Mouse (Mus musculus): ENCODE results near the gene Hemk1. TPM values are rescaled to one million over a fixed set of nuclear protein-coding genes. Genes with fewer than 3 reads are reported as not detected.

Gene Hemk1
- polyA plus RNA-seq, 1 experiment from 2014 or later: 11.3 TPM

DNA sequence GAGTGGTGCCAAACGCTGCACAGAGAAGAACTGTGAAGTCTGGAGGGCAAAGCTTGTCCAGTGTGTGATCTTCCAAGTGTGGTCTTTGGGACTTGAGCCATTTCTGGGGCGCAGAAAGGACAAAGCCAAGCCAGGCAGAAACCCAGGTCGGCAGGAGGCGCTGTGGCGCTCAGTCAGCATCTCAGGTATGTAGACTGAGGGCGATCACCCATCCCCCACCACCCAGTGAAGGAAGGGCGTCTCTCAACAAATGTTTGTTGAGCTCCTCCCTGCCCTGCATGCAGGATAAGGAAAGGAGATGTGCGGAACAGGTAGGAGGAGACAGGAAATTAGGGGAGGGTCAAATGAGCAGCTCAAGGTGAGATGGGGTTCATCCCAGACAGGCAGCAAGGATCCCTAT, 36.5 kb upstream of the Hemk1 start:
- H3K27ac ChIP-seq (ENCODE audit: low read depth): no peak overlapping the region
- peak; percentile 55 for TF ChIP-seq CTCF (IDR thresholded peaks at IDR 0.05; ENCODE audit: low read depth)
- H3K9ac ChIP-seq: no peak overlapping the region
- peaks cover 43% of the 10 kb centered on the region for H3K27me3 ChIP-seq (ENCODE audit: insufficient read depth, low read length)
- DNase-seq (peak; percentile 47), ATAC-seq (ENCODE audit: insufficient read depth) (no peak)
- no peak overlapping the region for H3K4me3 ChIP-seq (ENCODE audit: low read depth, low read length)
- WGBS: 8% methylated on average over 8 of the region's 8 CpGs
- H3K4me2 ChIP-seq: no peak overlapping the region
- H3K4me1 ChIP-seq (ENCODE audit: insufficient read depth): no peaks in the 10 kb centered on the region
- H3K9me3 ChIP-seq (ENCODE audit: low read depth, low read length): no peaks in the 10 kb centered on the region
- H3K36me3 ChIP-seq (ENCODE audit: insufficient read depth): no peaks in the 10 kb centered on the region

GRCm38 (mm10) chr9:107372441-107372840, 34.3 kb upstream of the Hemk1 start:
- H3K9ac ChIP-seq: no peak overlapping the region
- H3K4me2 ChIP-seq: no peak overlapping the region
- TF ChIP-seq CTCF (IDR thresholded peaks at IDR 0.05; ENCODE audit: low read depth): no peak
- no peaks in the 10 kb centered on the region for H3K9me3 ChIP-seq (ENCODE audit: low read depth, low read length)
- 50% methylated on average over 4 of the region's 4 CpGs for WGBS
- ATAC-seq (ENCODE audit: insufficient read depth) (no peak), DNase-seq (no peak)
- H3K36me3 ChIP-seq (ENCODE audit: insufficient read depth): no peaks in the 10 kb centered on the region
- H3K27me3 ChIP-seq (ENCODE audit: insufficient read depth, low read length): peaks cover 26% of the 10 kb centered on the region; the same call in 1 of the 2 replicates
- H3K4me1 ChIP-seq (ENCODE audit: insufficient read depth): no peaks in the 10 kb centered on the region
- no peak overlapping the region for H3K27ac ChIP-seq (ENCODE audit: low read depth)
- H3K4me3 ChIP-seq (ENCODE audit: low read depth, low read length): no peak overlapping the region

DNA sequence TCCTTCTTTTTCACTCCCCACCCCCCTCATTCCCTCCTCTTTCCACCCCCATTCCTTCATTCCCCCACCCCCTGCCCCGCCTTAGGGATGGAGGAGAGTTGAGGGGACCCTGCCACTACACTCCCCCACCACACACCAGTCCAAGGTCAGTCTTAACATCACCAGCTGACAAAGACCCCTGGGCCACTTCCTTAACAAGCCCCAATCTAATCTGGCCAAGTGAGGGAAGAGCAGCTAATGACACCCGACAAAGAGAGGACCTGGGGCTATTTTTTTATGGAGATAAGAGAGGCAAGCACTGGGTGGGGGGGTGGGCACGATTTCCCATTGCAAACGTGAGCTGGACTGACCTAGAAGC, 31.9 kb upstream of the Hemk1 start:
- H3K4me3 ChIP-seq (ENCODE audit: low read depth, low read length): no peak overlapping the region
- no peak overlapping the region for H3K4me2 ChIP-seq
- H3K9me3 ChIP-seq (ENCODE audit: low read depth, low read length): no peaks in the 10 kb centered on the region
- DNase-seq: no peak
- 8% methylated on average over 4 of the region's 4 CpGs for WGBS
- no peak overlapping the region for H3K27ac ChIP-seq (ENCODE audit: low read depth)
- no peak for ATAC-seq (ENCODE audit: insufficient read depth)
- H3K4me1 ChIP-seq (ENCODE audit: insufficient read depth): no peaks in the 10 kb centered on the region
- peaks cover 8% of the 10 kb centered on the region; the same call in 1 of the 2 replicates for H3K27me3 ChIP-seq (ENCODE audit: insufficient read depth, low read length)
- H3K9ac ChIP-seq: no peak overlapping the region
- no peaks in the 10 kb centered on the region for H3K36me3 ChIP-seq (ENCODE audit: insufficient read depth)
- no peak for TF ChIP-seq CTCF (IDR thresholded peaks at IDR 0.05; ENCODE audit: low read depth)

DNA sequence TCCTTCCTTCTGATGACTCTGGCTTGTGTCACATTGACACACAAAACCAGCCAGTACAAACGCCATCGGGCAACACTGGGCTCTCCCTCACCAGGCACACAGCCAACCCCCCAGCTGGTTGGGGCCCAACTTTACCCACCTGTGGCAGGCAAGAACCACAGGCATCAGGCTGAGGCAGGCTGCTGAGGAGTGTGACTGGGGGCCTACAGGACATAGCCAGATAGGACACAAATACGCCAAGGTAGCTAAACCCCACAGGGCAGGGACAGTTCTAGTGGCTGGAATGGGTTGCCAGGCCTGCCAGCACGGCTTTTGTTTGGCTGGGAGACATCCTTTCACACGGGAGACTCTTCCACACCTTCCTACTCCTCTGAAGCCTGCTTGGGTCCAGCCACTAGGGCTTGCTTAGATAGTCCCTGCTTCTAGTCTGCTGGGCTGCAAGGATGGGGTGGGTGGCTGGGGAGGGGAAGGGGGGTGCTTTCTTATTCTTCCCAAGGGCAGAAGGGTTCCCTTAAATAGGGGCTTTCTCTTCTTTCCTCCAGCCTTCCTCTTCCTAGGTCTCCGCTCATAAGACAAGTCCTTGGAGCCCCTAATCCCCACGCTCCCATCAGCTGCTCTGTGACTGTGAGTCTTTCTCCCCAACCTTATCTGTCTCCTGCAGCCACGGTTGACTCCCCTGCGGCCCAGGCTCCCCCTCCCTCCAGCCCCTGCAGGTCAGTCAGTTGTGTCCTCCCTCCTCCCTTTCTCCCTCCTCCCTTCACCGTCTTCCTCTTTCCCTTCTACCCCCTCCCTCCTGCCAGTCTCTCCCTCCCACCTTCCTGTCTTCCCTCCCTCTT, 31.3 kb upstream of the Hemk1 start:
- H3K9me3 ChIP-seq (ENCODE audit: low read depth, low read length): no peaks in the 10 kb centered on the region
- WGBS: 31% methylated on average over 10 of the region's 10 CpGs
- ATAC-seq (ENCODE audit: insufficient read depth): peak; percentile 38; the same call in 1 of the 2 replicates
- H3K4me3 ChIP-seq (ENCODE audit: low read depth, low read length): no peak overlapping the region
- H3K4me2 ChIP-seq: no peak overlapping the region
- H3K4me1 ChIP-seq (ENCODE audit: insufficient read depth): no peaks in the 10 kb centered on the region
- H3K27me3 ChIP-seq (ENCODE audit: insufficient read depth, low read length): peaks cover 2% of the 10 kb centered on the region; the same call in 1 of the 2 replicates
- H3K36me3 ChIP-seq (ENCODE audit: insufficient read depth): no peaks in the 10 kb centered on the region
- no peak for DNase-seq
- no peak overlapping the region for H3K27ac ChIP-seq (ENCODE audit: low read depth)
- no peak for TF ChIP-seq CTCF (IDR thresholded peaks at IDR 0.05; ENCODE audit: low read depth)
- no peak overlapping the region for H3K9ac ChIP-seq

GRCm38 (mm10) chr9:107368302-107368701, 30.2 kb upstream of the Hemk1 start:
- DNase-seq (no peak), ATAC-seq (ENCODE audit: insufficient read depth) (no peak)
- Histone ChIP-seq H3K27ac (ENCODE audit: low read depth) (no peak overlapping the region), H3K4me3 (ENCODE audit: low read depth, low read length) (no peak overlapping the region), H3K4me1 (ENCODE audit: insufficient read depth) (no peaks in the 10 kb centered on the region), H3K9me3 (ENCODE audit: low read depth, low read length) (no peaks in the 10 kb centered on the region), H3K36me3 (ENCODE audit: insufficient read depth) (no peaks in the 10 kb centered on the region), H3K4me2 (no peak overlapping the region), H3K27me3 (ENCODE audit: insufficient read depth, low read length) (no peaks in the 10 kb centered on the region), H3K9ac (no peak overlapping the region)
- 38% methylated on average over 1 of the region's 1 CpGs for WGBS
- no peak for TF ChIP-seq CTCF (IDR thresholded peaks at IDR 0.05; ENCODE audit: low read depth)

DNA sequence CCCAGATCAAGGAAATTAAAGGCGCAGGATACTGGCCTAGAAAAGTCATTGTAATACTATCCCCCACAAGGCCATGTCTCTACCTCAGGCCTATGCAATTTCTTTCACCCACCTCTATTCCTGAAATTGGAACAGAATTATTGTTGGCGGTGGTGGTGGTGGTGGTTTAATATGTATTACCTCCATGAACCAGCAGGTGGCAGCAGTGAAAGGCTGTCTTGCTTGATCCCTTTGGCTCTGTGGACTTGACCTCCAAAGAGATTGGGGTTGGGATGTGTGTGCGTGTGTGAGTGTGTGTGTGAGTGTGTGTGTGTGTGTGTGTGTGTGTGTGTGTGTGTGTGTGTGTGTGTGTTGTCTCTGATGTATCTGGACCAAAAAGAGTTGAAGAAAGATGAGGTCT, 28.5 kb upstream of the Hemk1 start:
- no peak for ATAC-seq (ENCODE audit: insufficient read depth)
- 4% methylated on average over 3 of the region's 3 CpGs for WGBS
- no peak overlapping the region for H3K4me3 ChIP-seq (ENCODE audit: low read depth, low read length)
- no peak overlapping the region for H3K4me2 ChIP-seq
- DNase-seq: peak; percentile 81
- no peaks in the 10 kb centered on the region for H3K4me1 ChIP-seq (ENCODE audit: insufficient read depth)
- no peaks in the 10 kb centered on the region for H3K36me3 ChIP-seq (ENCODE audit: insufficient read depth)
- no peak overlapping the region for H3K27ac ChIP-seq (ENCODE audit: low read depth)
- no peak overlapping the region for H3K9ac ChIP-seq
- no peaks in the 10 kb centered on the region for H3K9me3 ChIP-seq (ENCODE audit: low read depth, low read length)
- TF ChIP-seq CTCF (IDR thresholded peaks at IDR 0.05; ENCODE audit: low read depth): peak; percentile 92
- no peaks in the 10 kb centered on the region for H3K27me3 ChIP-seq (ENCODE audit: insufficient read depth, low read length)

- no peak overlapping the region for H3K4me2 ChIP-seq
- H3K9me3 ChIP-seq (ENCODE audit: low read depth, low read length): no peaks in the 10 kb centered on the region
- H3K27ac ChIP-seq (ENCODE audit: low read depth): no peak overlapping the region
- no peak overlapping the region for H3K4me3 ChIP-seq (ENCODE audit: low read depth, low read length)
- no peak for TF ChIP-seq CTCF (IDR thresholded peaks at IDR 0.05; ENCODE audit: low read depth)
- no peak overlapping the region for H3K9ac ChIP-seq
- DNase-seq: no peak
- H3K36me3 ChIP-seq (ENCODE audit: insufficient read depth): no peaks in the 10 kb centered on the region
- ATAC-seq (ENCODE audit: insufficient read depth): no peak
- no peaks in the 10 kb centered on the region for H3K27me3 ChIP-seq (ENCODE audit: insufficient read depth, low read length)
- H3K4me1 ChIP-seq (ENCODE audit: insufficient read depth): no peaks in the 10 kb centered on the region
- WGBS: 10% methylated on average over 3 of the region's 3 CpGs
These were observed 22.8 kb upstream of the Hemk1 start for GRCm38 (mm10) chr9:107360989-107361388.

Data from lung, embryonic 14.5 days (tissue).